Mouse (Mus musculus): Measurements from ENCODE around the gene Lrmda. TPM values are rescaled to one million over a fixed set of nuclear protein-coding genes. Genes with fewer than 3 reads are reported as not detected.
"Not testable (repeated sequence)": the region's sequence is repeated elsewhere in the genome, so short reads cannot be mapped to it uniquely, and the experiment has no call there.

Lrmda gene
- total RNA-seq, 2 experiments from 2014 or later = 0.76 to 1.0 TPM

DNA sequence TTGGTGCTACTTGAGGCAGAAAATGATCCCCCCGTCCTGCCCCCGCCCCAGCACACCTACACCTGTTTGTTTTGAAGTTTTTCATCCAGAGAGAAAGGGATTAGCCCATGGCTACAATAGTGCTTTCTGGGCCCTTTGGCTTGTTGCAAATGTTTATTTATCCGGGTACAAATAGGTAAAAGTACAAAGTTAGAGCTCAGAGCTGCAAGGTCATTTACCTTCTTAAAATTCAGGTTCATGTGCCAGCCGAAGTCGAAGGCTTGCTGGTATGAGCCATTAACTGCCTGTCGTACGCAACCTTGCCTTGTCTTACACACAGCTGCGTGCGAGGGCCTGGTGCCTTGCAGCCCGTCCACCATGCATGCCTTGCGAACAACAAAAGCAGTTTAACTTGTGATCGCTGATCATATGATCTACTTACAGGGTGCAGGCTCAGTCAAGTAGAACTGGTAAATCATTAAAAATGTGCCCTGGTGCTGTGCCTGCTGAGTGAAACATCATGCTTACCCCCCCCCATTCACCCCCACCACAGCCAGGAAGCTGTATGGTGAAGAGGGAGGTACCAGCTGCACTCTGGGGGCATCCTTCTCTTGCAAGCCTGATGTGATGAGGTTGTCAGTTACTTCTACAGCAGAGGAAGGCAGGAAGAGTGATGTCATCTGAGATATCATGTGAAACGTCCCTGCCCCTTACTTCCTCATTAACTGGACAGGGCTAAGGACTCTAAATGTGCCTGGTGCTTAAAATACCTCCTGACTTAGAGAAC, 781.5 kb downstream of the Lrmda start:
- intact Hi-C loops (cut with DNase I) = loop anchor here (10.0 kb wide), 1 partner anchor 226 kb away; no protein-coding TSS in a partner anchor
- DNase-seq = no peak

- not testable (repeated sequence) for DNase-seq
- intact Hi-C loops (cut with DNase I) = loop anchor here (10.0 kb wide), 1 partner anchor 227 kb away; no protein-coding TSS in a partner anchor
Observed at GRCm38 (mm10) chr14:22801714-22802113, 782.2 kb downstream of the Lrmda start.

DNA sequence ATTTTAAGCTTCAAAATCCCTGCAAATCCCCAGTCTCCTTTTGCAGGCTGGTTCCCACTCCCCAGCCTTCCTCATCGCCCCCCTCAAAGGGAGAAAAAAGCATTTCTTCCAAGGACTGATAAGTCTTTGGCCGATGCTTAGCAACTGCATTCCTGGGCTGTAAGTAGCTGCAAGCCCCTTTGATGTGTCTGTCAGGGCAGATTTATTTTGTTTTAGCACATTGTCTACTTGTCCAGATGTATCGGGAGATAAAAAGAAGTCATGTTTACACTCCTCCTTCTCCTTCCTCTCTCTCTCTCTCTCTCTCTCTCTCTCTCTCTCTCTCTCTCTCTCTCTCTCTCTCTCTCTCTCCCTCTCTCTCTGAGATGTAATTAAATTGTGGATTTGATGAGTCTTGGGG, 787.8 kb downstream of the Lrmda start:
- no peak for DNase-seq
- intact Hi-C loops (cut with DNase I) = loop anchor here (10.0 kb wide), 1 partner anchor 233 kb away; no protein-coding TSS in a partner anchor

- DNase-seq = peak; percentile 52 to 66
- intact Hi-C loops (cut with DNase I) = loop anchor here (10.0 kb wide), 1 partner anchor 233 kb away; no protein-coding TSS in a partner anchor
Observed at GRCm38 (mm10) chr14:22807726-22808594, 788.4 kb downstream of the Lrmda start.

DNA sequence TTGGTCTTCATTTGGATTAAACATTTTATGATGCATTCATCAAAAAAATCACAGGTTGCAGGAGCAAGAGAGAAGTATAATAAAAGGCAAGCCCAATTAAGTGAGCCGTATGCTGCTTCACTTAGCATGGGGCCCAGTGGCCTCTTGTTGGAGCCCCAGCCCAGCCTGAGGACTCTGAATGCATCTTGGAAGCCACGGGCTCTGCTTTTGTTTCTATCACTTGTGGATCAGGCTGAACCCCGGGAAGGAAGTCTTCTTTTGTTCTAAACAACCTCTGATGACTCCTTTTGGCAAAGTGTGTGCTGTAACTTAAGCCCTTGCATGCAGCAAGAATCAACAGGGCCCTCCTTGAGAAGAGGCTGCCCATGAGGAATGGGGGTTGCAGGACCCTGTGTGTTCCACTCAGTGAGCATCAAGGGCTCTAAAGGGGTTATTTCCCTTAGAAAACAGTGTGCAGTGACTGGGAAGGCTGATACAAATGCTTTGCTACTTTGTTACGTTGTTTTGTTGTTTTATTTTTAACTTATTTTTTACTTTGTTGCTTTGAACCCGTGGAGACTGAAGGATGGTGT, 789.2 kb downstream of the Lrmda start:
- intact Hi-C loops (cut with DNase I) = loop anchor here (10.0 kb wide), 1 partner anchor 234 kb away; no protein-coding TSS in a partner anchor
- DNase-seq = peak; percentile 23 to 25

DNA sequence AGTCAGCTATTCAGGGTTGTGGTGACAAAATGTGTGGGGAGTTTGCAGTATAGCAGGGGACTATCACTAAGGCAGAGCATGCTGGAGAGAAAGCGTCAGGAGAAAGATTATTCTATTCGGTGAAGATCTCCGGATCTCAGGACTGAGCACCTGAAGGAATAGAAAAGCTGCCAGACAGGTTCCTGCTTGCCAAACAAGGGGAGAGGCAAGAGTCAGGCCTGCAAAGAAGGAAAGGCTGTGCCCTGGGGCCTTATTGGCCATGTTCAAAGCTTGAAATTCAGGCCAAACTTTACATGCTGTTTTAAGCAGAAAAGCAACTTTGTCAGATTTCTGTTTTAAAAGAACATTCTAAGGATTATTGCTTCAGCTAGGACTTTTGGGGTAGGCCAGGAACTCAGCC, 789.7 kb downstream of the Lrmda start:
- intact Hi-C loops (cut with DNase I) = loop anchor here (10.0 kb wide), 1 partner anchor 234 kb away; no protein-coding TSS in a partner anchor

GRCm38 (mm10) chr14:22810531-22810930, 791.0 kb downstream of the Lrmda start:
- no peak for DNase-seq
- intact Hi-C loops (cut with DNase I) = loop anchor here (10.0 kb wide), 3 partner anchors 234 to 826 kb away; partner anchors contain the start of gene Zfp503

More for the DNA sequence above, 789.7 kb downstream of the Lrmda start:
- DNase-seq = no peak

GRCm38 (mm10) chr14:22812824-22813223, 793.3 kb downstream of the Lrmda start:
- intact Hi-C loops (cut with DNase I) = loop anchor here (10.0 kb wide), 3 partner anchors 232 to 828 kb away; partner anchors contain the start of gene Zfp503
- DNase-seq = no peak

GRCm38 (mm10) chr14:22813389-22813788, 793.9 kb downstream of the Lrmda start:
- intact Hi-C loops (cut with DNase I) = loop anchor here (10.0 kb wide), 3 partner anchors 231 to 829 kb away; partner anchors contain the start of gene Zfp503
- no peak for DNase-seq

DNA sequence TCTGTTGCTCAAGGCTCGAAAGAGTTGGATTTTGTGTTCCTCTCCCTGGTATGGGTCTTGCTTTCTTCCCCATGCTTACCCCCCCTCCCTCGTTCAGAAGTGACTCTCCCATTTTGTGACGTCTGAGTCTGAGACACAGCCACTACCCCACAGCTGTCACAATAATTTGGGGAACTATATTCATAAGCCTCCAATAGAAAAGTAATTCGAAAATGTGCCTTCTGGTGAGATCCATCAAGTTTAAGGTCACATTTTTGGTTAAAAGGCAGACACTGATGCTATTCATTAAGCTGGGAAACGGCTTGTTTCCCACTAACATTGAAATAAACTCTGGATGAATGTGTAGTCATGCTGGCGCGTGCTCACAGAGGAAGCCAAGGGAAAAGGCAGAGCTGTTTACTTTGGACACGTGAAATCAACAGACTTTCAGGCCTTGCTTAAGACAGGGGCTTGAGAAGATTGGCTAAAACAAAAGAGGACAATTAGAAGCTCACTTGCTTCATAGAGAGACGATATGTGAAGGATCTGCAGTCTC, 795.4 kb downstream of the Lrmda start:
- intact Hi-C loops (cut with DNase I) = loop anchor here (10.0 kb wide), 3 partner anchors 230 to 830 kb away; partner anchors contain the start of gene Zfp503
- DNase-seq = no peak

DNA sequence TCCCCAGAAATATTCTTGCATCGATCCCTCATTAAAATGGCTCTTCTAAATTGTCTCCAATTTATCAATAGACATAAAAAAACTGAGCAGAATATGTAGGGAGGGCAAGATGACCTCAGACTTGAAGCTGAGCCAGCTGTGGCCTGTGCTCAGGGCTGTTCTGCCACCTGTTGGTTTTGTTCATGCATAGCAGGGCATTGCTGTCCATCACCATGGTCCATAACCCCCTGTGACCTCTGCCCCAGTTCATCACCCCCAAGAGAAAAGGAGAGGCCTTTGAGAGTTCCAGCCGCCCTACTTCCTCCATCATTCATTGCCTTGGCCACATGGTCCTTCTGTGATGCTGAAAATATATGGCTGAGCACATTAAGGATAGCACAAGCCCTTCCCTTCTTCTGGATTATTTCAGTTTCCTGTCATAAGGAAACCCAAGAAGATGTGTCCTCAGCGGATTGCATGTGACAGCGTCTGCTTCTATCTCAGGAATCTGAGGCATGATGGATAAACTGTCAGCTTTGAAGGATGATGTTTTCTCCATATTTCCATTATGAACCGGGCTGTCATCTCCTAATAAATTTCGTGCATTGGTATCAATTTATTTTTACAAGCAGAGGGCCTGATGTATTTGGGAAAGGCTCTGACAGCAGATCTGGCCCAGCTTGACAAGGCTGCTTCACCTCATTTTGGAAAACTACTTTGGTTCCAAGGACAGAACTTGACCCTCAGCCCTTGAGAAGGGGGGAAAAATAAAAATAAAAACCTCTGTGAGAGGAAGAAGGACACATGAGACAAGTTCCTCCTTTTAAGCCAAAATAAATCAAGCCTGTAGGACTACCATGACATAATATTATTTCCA, 798.1 kb downstream of the Lrmda start:
- DNase-seq = peak; percentile 28 to 57
- intact Hi-C loops (cut with DNase I) = loop anchor here (10.0 kb wide), 3 partner anchors 227 to 833 kb away; partner anchors contain the start of gene Zfp503

- intact Hi-C loops (cut with DNase I) = loop anchor here (10.0 kb wide), 3 partner anchors 227 to 833 kb away; partner anchors contain the start of gene Zfp503
- DNase-seq = no peak
Observed at GRCm38 (mm10) chr14:22818202-22818530, 798.7 kb downstream of the Lrmda start.

DNA sequence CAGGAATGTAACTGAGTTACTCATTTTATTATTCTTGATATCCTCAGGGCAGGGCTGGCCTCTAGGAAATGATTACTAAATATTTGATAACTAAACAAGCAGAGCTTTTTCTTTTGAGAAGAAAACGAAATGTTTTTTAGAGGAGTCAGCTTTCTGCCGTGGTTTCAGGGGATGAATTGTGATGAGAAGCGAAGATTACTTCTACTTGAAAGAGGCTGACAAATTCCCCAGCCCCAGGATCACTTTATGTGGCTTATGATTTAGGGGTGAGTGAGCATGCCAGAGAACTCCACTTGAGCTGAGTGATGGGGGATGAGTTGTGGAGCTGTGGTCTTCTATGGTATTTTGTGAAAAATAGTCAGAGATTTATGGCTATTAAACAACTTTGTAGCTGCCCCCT, 803.4 kb downstream of the Lrmda start:
- no peak for DNase-seq
- intact Hi-C loops (cut with DNase I) = no loop called here

GRCm38 (mm10) chr14:22826825-22827224, 807.3 kb downstream of the Lrmda start:
- intact Hi-C loops (cut with DNase I) = no loop called here
- DNase-seq = no peak

GRCm38 (mm10) chr14:22837058-22837457, 817.5 kb downstream of the Lrmda start:
- DNase-seq = no peak
- intact Hi-C loops (cut with DNase I) = no loop called here

- DNase-seq = no peak
- intact Hi-C loops (cut with DNase I) = no loop called here
Observed at GRCm38 (mm10) chr14:22841136-22841535, 821.6 kb downstream of the Lrmda start.

- intact Hi-C loops (cut with DNase I) = no loop called here
- no peak for DNase-seq
Observed at GRCm38 (mm10) chr14:22844006-22844405, 824.5 kb downstream of the Lrmda start.

DNA sequence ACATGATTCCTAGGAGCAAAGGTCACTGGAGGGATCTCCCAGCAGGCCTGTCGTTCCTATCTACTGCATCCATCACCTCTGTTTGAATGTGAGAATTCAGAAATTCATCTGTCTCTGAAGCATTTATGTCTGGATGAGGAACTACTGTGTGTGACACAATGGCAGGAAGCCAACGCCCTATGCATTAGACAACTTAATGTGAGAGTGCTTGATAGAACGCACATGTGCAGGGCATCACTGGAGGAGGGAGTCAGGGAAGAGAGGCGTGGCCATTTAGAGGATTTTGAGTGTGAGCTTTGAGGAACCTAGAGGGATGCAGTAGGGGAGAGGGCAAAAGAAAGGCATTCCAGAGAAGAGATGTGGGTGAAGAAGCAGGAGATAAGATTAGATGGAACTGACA, 825.9 kb downstream of the Lrmda start:
- intact Hi-C loops (cut with DNase I) = no loop called here
- no peak for DNase-seq

Measured in heart, postnatal 14 days (tissue).